Mouse (Mus musculus): ENCODE measurements around the gene Trim3.

GRCm38 (mm10) chr7:105570756-105571155, 62.6 kb downstream of the Trim3 start:
- TF ChIP-seq GATA1 (IDR thresholded peaks at IDR 0.05; ENCODE audit: borderline replicate concordance, low read length) = no peak
- TF ChIP-seq FLI1 (IDR thresholded peaks at IDR 0.05; ENCODE audit: low read length) = no peak

Data from megakaryocyte, embryonic 14.5 days (primary cell).